Mouse (Mus musculus) forebrain, embryonic 16.5 days (tissue): ENCODE results near the gene Svip. TPM values are rescaled to one million over a fixed set of nuclear protein-coding genes. Genes with fewer than 3 reads are reported as not detected.

Experiments used
- ATAC-seq: fragments of 200-750 bp; cut with Nextera tagmentation; 2 replicates; pipeline ENCODE4 v1.8.0; 2017; ENCODE audit warnings: mild to moderate bottlenecking, moderate library complexity
- H3K27ac ChIP-seq: fragments of 300-500 bp; sonication (generic); 2 replicates; pipeline ENCODE4 v1.5.1; 2014; ENCODE audit warnings: low read length, control low read depth
- H3K27me3 ChIP-seq: fragments of 300-500 bp; sonication (generic); replicated peaks from 2 replicates; pipeline ENCODE4 v1.6.1; 2014; ENCODE audit warnings: low read length; ENCODE audit not compliant: control insufficient read depth, insufficient read depth
- H3K36me3 ChIP-seq: fragments of 300-500 bp; sonication (generic); 2 replicates; pipeline ENCODE4 v1.6.1; 2014; ENCODE audit not compliant: control insufficient read depth, insufficient read depth
- H3K4me1 ChIP-seq: fragments of 300-500 bp; sonication (generic); replicated peaks from 2 replicates; pipeline ENCODE4 v1.6.1; 2014; ENCODE audit warnings: low read length; ENCODE audit not compliant: control insufficient read depth, insufficient read depth
- H3K4me2 ChIP-seq: fragments of 300-500 bp; sonication (generic); 2 replicates; pipeline ENCODE4 v1.6.1; 2014; ENCODE audit warnings: mild to moderate bottlenecking, low read length, control low read depth
- H3K4me3 ChIP-seq: fragments of 300-500 bp; sonication (generic); replicated peaks from 2 replicates; pipeline ENCODE4 v1.5.1; 2014; ENCODE audit warnings: mild to moderate bottlenecking, low read length, control low read depth
- H3K9ac ChIP-seq: fragments of 300-500 bp; sonication (generic); replicated peaks from 2 replicates; pipeline ENCODE4 v1.6.1; 2014; ENCODE audit warnings: low read depth, low read length, control low read depth
- H3K9me3 ChIP-seq: fragments of 300-500 bp; sonication (generic); 2 replicates; pipeline ENCODE4 v1.6.1; 2016; ENCODE audit warnings: low read length; ENCODE audit not compliant: control insufficient read depth
- WGBS: fragments of 180-500 bp; shearing (Covaris S2); extraction: QIAGEN DNeasy Blood & Tissue Kit; methylation state at CpG from one replicate; pipeline ENCODE4 v1.1.7; 2014; 5-methylcytosine and 5-hydroxymethylcytosine counted together
- polyA plus RNA-seq: library from polyadenylated mRNA; unstranded; fragments of >200 nt; fragmentation: Nextera tagmentation; extraction: Ambion mirVana; gene quantifications from 2 replicates; pipeline ENCODE4 v1.2.1, GENCODE M21; 2015

Svip gene
- polyA plus RNA-seq, 1 experiment from 2014 or later: 26.6 TPM

DNA sequence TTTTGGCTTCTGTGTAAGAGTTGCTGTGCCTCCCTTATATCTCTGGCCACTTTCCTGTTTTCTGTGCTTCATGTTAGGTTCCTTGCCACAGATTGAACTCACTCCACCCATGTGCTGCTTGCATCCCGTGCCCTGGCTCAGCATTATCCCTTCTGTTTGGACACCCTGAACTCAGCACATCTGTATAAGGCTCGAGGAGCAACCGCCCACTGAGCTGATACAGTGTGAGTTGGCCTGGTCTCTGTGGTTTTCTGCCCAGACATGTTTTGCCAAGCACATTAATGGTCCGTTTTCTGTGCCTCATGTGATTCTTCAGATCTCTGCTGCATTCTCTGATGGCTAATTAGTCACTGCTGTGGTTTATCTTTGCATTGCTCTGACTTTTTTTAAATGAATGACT, 38.2 kb downstream of the Svip start:
- no peak for ATAC-seq
- H3K4me2 ChIP-seq: no peak overlapping the region
- no peak overlapping the region for H3K27ac ChIP-seq
- no peak overlapping the region for H3K9ac ChIP-seq
- WGBS: 81% methylated on average over 4 of the region's 4 CpGs
- no peaks in the 10 kb centered on the region for H3K9me3 ChIP-seq
- 0 out of 2 replicates have a peak, but pooled peaks cover 2% of the 10 kb centered on the region for H3K4me1 ChIP-seq
- no peak overlapping the region for H3K4me3 ChIP-seq
- H3K27me3 ChIP-seq: no peaks in the 10 kb centered on the region
- no peaks in the 10 kb centered on the region for H3K36me3 ChIP-seq

DNA sequence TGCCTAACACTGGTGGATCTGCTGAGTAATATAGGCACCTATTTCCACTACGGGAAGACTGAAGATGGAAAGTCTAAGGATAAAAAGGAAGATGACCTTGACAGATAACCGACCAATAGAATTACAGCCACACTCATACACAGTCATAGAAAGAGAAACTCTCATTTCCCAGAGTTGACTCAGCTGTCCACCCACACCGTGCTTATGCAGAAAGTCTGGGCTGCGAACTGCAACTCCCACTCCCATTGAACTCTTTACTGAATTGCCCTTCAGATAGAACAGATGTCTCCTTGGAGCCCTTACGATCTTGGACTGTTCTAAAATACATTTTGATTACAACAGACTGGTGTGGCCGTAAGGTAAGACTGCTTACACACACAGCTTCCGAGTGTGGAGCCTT, 41.1 kb downstream of the Svip start:
- Histone ChIP-seq H3K27me3 (no peaks in the 10 kb centered on the region), H3K9ac (no peak overlapping the region), H3K9me3 (no peaks in the 10 kb centered on the region), H3K4me2 (no peak overlapping the region), H3K4me1 (0 out of 2 replicates have a peak, but pooled peaks cover 5% of the 10 kb centered on the region), H3K4me3 (no peak overlapping the region), H3K36me3 (no peaks in the 10 kb centered on the region), H3K27ac (no peak overlapping the region)
- ATAC-seq: no peak
- 96% methylated on average over 7 of the region's 7 CpGs for WGBS

DNA sequence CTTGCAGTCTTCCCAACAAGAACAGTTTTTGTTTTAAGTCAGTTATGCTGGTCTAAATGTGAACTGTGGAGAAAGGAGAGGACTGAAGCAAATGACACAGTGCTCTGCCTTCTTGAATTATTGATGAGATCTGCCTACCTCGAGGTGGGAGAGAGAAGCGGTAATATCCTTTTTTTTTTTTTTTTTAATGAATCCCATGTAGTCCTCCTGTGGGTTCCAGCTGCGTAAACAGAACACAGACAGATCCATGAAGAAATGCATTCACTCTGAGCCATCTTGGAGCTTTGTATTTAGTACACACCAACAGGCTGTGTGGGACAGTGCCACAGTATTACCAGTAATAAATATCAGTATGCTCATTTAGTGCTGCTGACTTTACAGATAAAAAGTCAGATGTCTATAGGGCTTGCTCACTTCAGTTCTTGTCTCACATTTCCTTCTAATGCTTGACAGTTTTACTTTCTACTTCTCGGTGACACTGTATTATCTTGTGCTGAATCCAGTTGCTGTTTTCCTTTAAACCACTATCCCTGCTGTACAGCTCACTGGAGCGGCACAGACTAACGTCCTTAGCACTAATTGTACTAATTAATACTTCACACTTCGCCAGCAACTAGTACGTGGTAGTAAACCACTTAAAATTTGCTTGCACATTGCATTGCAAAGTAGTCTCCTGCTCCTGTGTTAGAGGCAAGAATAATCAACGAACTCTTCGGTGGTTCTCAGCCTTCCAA, 43.4 kb downstream of the Svip start:
- no peaks in the 10 kb centered on the region for H3K36me3 ChIP-seq
- H3K4me1 ChIP-seq: 0 out of 2 replicates have a peak, but pooled peaks cover 5% of the 10 kb centered on the region
- no peak overlapping the region for H3K4me3 ChIP-seq
- H3K27me3 ChIP-seq: no peaks in the 10 kb centered on the region
- peak; percentile 71 for ATAC-seq
- no peak overlapping the region for H3K27ac ChIP-seq
- H3K9me3 ChIP-seq: no peaks in the 10 kb centered on the region
- no peak overlapping the region for H3K4me2 ChIP-seq
- H3K9ac ChIP-seq: no peak overlapping the region
- 31% methylated on average over 10 of the region's 10 CpGs for WGBS

DNA sequence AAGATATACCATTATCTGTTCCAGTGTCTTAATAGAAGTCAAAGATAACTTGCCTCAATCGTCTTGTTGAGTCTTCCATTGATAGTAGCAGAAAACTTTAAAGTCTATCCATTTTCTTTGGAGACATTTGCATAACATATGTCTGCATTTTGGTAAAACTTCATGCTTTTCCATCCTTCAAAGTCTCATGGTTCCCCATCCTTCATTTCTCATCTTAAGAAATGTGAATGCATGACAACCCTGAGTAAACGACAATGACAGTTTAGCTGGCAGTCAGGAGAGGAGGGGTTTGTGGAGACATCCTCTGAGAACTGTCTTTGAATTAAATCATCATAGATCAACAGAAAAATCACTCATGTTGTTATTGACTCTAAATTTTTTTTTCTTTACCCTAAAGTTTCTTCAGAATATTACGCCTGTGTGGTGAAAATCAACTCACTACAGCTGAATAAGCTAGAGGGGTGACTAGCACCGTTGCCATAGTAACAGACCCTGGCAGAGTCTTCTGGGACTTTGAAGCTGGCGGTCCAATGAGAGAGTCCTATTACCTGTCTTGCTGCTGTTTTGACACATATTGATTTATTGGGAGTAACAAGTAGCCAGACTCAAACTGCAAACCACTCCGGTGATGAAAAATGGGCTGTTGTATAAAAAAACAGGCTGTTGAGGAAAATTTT, 45.0 kb downstream of the Svip start:
- WGBS: 45% methylated on average over 6 of the region's 6 CpGs
- no peak overlapping the region for H3K9ac ChIP-seq
- no peaks in the 10 kb centered on the region for H3K9me3 ChIP-seq
- 0 out of 2 replicates have a peak, but pooled peaks cover 5% of the 10 kb centered on the region for H3K4me1 ChIP-seq
- H3K27ac ChIP-seq: no peak overlapping the region
- H3K4me2 ChIP-seq: no peak overlapping the region
- H3K4me3 ChIP-seq: no peak overlapping the region
- ATAC-seq: peak; percentile 71
- H3K27me3 ChIP-seq: no peaks in the 10 kb centered on the region
- H3K36me3 ChIP-seq: no peaks in the 10 kb centered on the region

DNA sequence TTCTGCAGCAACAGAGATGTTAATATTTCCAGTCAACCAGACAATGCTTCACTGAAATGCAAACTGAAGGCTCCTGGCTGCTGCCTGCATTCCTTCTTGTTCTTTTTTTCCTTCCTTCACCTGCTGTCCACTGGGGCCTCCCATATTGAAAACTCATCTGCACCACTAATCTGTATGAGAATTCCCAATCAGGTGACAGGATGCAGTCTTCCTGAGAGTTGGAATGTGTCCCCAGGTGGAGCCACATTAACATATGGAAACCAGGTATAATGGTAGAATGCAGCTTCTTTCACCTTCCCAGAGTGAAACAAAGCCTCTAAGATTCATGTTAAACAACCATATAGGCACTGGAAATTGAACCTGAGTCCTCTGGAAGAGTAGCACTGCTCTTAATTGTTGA, 48.1 kb downstream of the Svip start:
- Histone ChIP-seq H3K4me2 (no peak overlapping the region), H3K4me3 (no peak overlapping the region), H3K27me3 (no peaks in the 10 kb centered on the region), H3K9ac (no peak overlapping the region), H3K4me1 (peaks cover 9% of the 10 kb centered on the region), H3K36me3 (no peaks in the 10 kb centered on the region), H3K27ac (no peak overlapping the region), H3K9me3 (no peaks in the 10 kb centered on the region)
- ATAC-seq: no peak

DNA sequence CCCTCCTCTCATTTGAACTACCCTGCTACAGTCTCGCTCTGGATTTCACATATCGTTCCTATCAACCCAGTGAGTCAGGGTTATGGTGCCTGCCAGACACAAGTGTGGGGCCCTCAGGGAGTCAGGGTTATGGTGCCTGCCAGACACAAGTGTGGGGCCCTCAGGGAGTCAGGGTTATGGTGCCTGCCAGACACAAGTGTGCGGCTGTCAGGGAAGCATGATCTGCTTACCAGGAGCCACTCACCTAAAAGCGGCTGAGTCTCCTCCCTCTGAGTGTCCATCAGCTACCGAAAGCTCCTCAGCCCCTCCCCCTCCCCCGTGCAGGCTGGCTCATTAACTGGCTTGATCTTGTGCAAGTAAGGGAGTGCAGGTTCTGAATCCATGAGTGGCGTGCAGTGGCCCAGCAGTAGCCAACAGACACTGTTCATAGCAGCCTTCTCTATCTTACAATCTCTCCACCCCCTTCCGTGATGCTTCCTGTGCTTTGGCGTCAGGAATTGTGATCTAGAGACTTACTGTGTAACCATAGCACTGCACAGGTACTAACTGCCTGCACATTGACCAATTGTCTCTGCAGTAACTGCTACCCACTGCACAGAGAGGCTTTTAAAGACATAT, 50.3 kb downstream of the Svip start:
- H3K27ac ChIP-seq: no peak overlapping the region
- no peaks in the 10 kb centered on the region for H3K36me3 ChIP-seq
- H3K4me1 ChIP-seq: peaks cover 4% of the 10 kb centered on the region
- H3K4me2 ChIP-seq: no peak overlapping the region
- no peak overlapping the region for H3K4me3 ChIP-seq
- H3K9ac ChIP-seq: no peak overlapping the region
- H3K9me3 ChIP-seq: no peaks in the 10 kb centered on the region
- WGBS: 43% methylated on average over 9 of the region's 9 CpGs
- ATAC-seq: peak; percentile 57
- H3K27me3 ChIP-seq: no peaks in the 10 kb centered on the region

Other genes starting within 250 kb of the Svip start
- gene Gas2, start 144.0 kb downstream of the Svip start, polyA plus RNA-seq: 15.8 and 17.8 TPM in 2 replicates
- 8.5 and 9.4 TPM in 2 replicates for gene Fancf, start 143.8 kb downstream of the Svip start, polyA plus RNA-seq
- gene 1700015G11Rik, start 9.7 kb upstream of the Svip start, polyA plus RNA-seq: not detected in 2 replicates